Mouse (Mus musculus): ENCODE results near the gene Timp1. TPM values are rescaled to one million over a fixed set of nuclear protein-coding genes. Genes with fewer than 3 reads are reported as not detected.

Gene Timp1
- total RNA-seq (2021) = 1 to 10 TPM in 1 of 2 experiments, under 1 TPM in 1; 0.48 to 3.0 TPM
- long read RNA-seq, experiment 1 = 0 reads
- long read RNA-seq, experiment 2 = 0 reads

- peak; percentile 37 for DNase-seq
- H3K27ac ChIP-seq = peak within 1 kb of the TSS; percentile 12; the same call in 1 of the 2 replicates
- no peak for TF ChIP-seq CTCF (IDR thresholded peaks at IDR 0.05)
- peak within 1 kb of the TSS; percentile 63 for H3K4me3 ChIP-seq
- intact Hi-C loops (cut with DNase I) = no loop called here
Observed at GRCm38 (mm10) chrX:20869962-20870513, at the start of gene Timp1. Gene Timp1, plus strand, starts transcription at chrX:20870166.

- intact Hi-C loops (cut with DNase I) = loop anchor here (5.0 kb wide), 1 partner anchor 118 kb away; no protein-coding TSS in a partner anchor
- Histone ChIP-seq H3K27ac (peak overlapping the region; percentile 79), H3K4me3 (no peak overlapping the region)
- peak; percentile 61 for TF ChIP-seq CTCF (IDR thresholded peaks at IDR 0.05)
- peak; percentile 81 for DNase-seq
Observed at GRCm38 (mm10) chrX:20828934-20829333, 41.0 kb upstream of the Timp1 start.

GRCm38 (mm10) chrX:20847232-20847631 lies 22.7 kb upstream of the Timp1 start:
- DNase-seq = no peak
- no peak for TF ChIP-seq CTCF (IDR thresholded peaks at IDR 0.05)
- H3K4me3 ChIP-seq = no peak overlapping the region
- no peak overlapping the region for H3K27ac ChIP-seq
- intact Hi-C loops (cut with DNase I) = loop anchor here (5.0 kb wide), 1 partner anchor 115 kb away; the partner anchor contains the start of gene Uxt

GRCm38 (mm10) chrX:20847816-20848215 lies 22.1 kb upstream of the Timp1 start:
- no peak for DNase-seq
- Histone ChIP-seq H3K27ac (peak overlapping the region; percentile 93), H3K4me3 (peak overlapping the region; percentile 81)
- TF ChIP-seq CTCF (IDR thresholded peaks at IDR 0.05) = no peak
- intact Hi-C loops (cut with DNase I) = loop anchor here (5.0 kb wide), 1 partner anchor 114 kb away; the partner anchor contains the start of gene Uxt

GRCm38 (mm10) chrX:20848256-20848984 lies 21.5 kb upstream of the Timp1 start:
- Histone ChIP-seq H3K27ac (peak overlapping the region; percentile 93), H3K4me3 (peak overlapping the region; percentile 81)
- peak; percentile 91 for DNase-seq
- intact Hi-C loops (cut with DNase I) = loop anchor here (5.0 kb wide), 1 partner anchor 114 kb away; the partner anchor contains the start of gene Uxt
- TF ChIP-seq CTCF (IDR thresholded peaks at IDR 0.05) = no peak

GRCm38 (mm10) chrX:20853794-20854193 lies 16.2 kb upstream of the Timp1 start:
- intact Hi-C loops (cut with DNase I) = no loop called here
- DNase-seq = no peak
- no peak for TF ChIP-seq CTCF (IDR thresholded peaks at IDR 0.05)
- H3K4me3 ChIP-seq = no peak overlapping the region
- H3K27ac ChIP-seq = no peak overlapping the region

GRCm38 (mm10) chrX:20861453-20862104 lies 8.4 kb upstream of the Timp1 start:
- H3K4me3 ChIP-seq = no peak overlapping the region
- no peak for DNase-seq
- intact Hi-C loops (cut with DNase I) = no loop called here
- no peak for TF ChIP-seq CTCF (IDR thresholded peaks at IDR 0.05)
- no peak overlapping the region for H3K27ac ChIP-seq

GRCm38 (mm10) chrX:20862105-20863065 lies 7.6 kb upstream of the Timp1 start:
- intact Hi-C loops (cut with DNase I) = no loop called here
- Histone ChIP-seq H3K27ac (peak overlapping the region; percentile 78), H3K4me3 (peak overlapping the region; percentile 56)
- TF ChIP-seq CTCF (IDR thresholded peaks at IDR 0.05) = no peak
- peak; percentile 40 for DNase-seq

GRCm38 (mm10) chrX:20863161-20864101 lies 6.5 kb upstream of the Timp1 start:
- TF ChIP-seq CTCF (IDR thresholded peaks at IDR 0.05) = no peak
- peak overlapping the region; percentile 78 for H3K27ac ChIP-seq
- intact Hi-C loops (cut with DNase I) = no loop called here
- DNase-seq = no peak
- peak overlapping the region; percentile 56 for H3K4me3 ChIP-seq

- TF ChIP-seq CTCF (IDR thresholded peaks at IDR 0.05) = no peak
- DNase-seq = no peak
- intact Hi-C loops (cut with DNase I) = no loop called here
- H3K4me3 ChIP-seq = no peak overlapping the region
- no peak overlapping the region for H3K27ac ChIP-seq
Observed at GRCm38 (mm10) chrX:20868091-20868490, 1.9 kb upstream of the Timp1 start.

- intact Hi-C loops (cut with DNase I) = no loop called here
- Histone ChIP-seq H3K4me3 (no peak overlapping the region), H3K27ac (no peak overlapping the region)
- no peak for TF ChIP-seq CTCF (IDR thresholded peaks at IDR 0.05)
- DNase-seq = no peak
Observed at GRCm38 (mm10) chrX:20869203-20869602, 763 bp upstream of the Timp1 start.
